Mouse (Mus musculus) forebrain, postnatal 0 days (tissue): ENCODE data around the gene Zmat5. TPM values are rescaled to one million over a fixed set of nuclear protein-coding genes. Genes with fewer than 3 reads are reported as not detected.
A peak's percentile ranks its signal among the peaks of the same experiment; 100 is the strongest.

ENCODE experiments used
- ATAC-seq: fragments of 200-750 bp; cut with Nextera tagmentation; 2 replicates; pipeline ENCODE4 v1.8.0; 2017; ENCODE audit warnings: mild to moderate bottlenecking, moderate library complexity
- DNase-seq: peaks from one replicate; pipeline ENCODE4 v3.0.0-alpha.2; 2015
- H3K27ac ChIP-seq: fragments of 300-500 bp; sonication (generic); 2 replicates; pipeline ENCODE4 v1.5.1; 2014; ENCODE audit warnings: low read depth, mild to moderate bottlenecking, antibody characterized with exemption, low read length, moderate library complexity, mixed read lengths
- H3K27me3 ChIP-seq: fragments of 300-500 bp; sonication (generic); 2 replicates; pipeline ENCODE4 v1.6.1; 2014; ENCODE audit warnings: mild to moderate bottlenecking, low read length, mixed read lengths; ENCODE audit not compliant: insufficient read depth
- H3K36me3 ChIP-seq: fragments of 300-500 bp; sonication (generic); 2 replicates; pipeline ENCODE4 v1.6.1; 2014; ENCODE audit warnings: mild to moderate bottlenecking, moderate library complexity; ENCODE audit not compliant: insufficient read depth
- H3K4me1 ChIP-seq: fragments of 300-500 bp; sonication (generic); 2 replicates; pipeline ENCODE4 v1.6.1; 2014; ENCODE audit warnings: antibody characterized with exemption; ENCODE audit not compliant: insufficient read depth
- H3K4me2 ChIP-seq: fragments of 300-500 bp; sonication (generic); 2 replicates; pipeline ENCODE4 v1.6.1; 2014; ENCODE audit warnings: low read depth, mild to moderate bottlenecking, moderate library complexity
- H3K4me3 ChIP-seq: fragments of 300-500 bp; sonication (generic); 2 replicates; pipeline ENCODE4 v1.5.1; 2014; ENCODE audit warnings: low read depth, low read length, mixed read lengths
- H3K9ac ChIP-seq: fragments of 300-500 bp; sonication (generic); 2 replicates; pipeline ENCODE4 v1.6.1; 2014; ENCODE audit warnings: mild to moderate bottlenecking
- H3K9me3 ChIP-seq: fragments of 300-500 bp; sonication (generic); 2 replicates; pipeline ENCODE4 v1.6.1; 2016; ENCODE audit warnings: low read length
- CTCF ChIP-seq: sonication (generic); IDR thresholded peaks from 2 replicates; pipeline ENCODE4 v1.5.1; 2016; ENCODE audit warnings: antibody characterized with exemption, control low read depth, low read depth
- WGBS: fragments of 180-500 bp; shearing (Covaris S2); extraction: QIAGEN DNeasy Blood & Tissue Kit; methylation state at CpG from one replicate; pipeline ENCODE4 v1.1.7; 2014; 5-methylcytosine and 5-hydroxymethylcytosine counted together
- polyA plus RNA-seq: library from polyadenylated mRNA; unstranded; fragments of >200 nt; fragmentation: Nextera tagmentation; extraction: Ambion mirVana; gene quantifications from 2 replicates; pipeline ENCODE4 v1.2.1, GENCODE M21; 2015
- total RNA-seq: library from RNA; depleted of rRNA; stranded (reverse); fragments of >200 nt; gene quantifications from 2 replicates; pipeline ENCODE4 v1.2.3, GENCODE M21; 2014

Zmat5 gene
- total and polyA plus RNA-seq, 2 experiments from 2014 or later, result 20.6 to 62.6 TPM

- H3K9ac ChIP-seq, result no peak overlapping the region
- no peaks in the 10 kb centered on the region for H3K36me3 ChIP-seq
- no peaks in the 10 kb centered on the region for H3K27me3 ChIP-seq
- no peak overlapping the region for H3K4me3 ChIP-seq
- DNase-seq, result no peak
- no peak overlapping the region for H3K27ac ChIP-seq
- no peak for TF ChIP-seq CTCF
- H3K4me2 ChIP-seq, result no peak overlapping the region
- H3K9me3 ChIP-seq, result no peaks in the 10 kb centered on the region
- ATAC-seq, result no peak
- no peaks in the 10 kb centered on the region for H3K4me1 ChIP-seq
- 85% methylated on average over 9 of the region's 9 CpGs for WGBS
These were observed 52.0 kb downstream of the Zmat5 start for GRCm38 (mm10) chr11:4756460-4756859.

DNA sequence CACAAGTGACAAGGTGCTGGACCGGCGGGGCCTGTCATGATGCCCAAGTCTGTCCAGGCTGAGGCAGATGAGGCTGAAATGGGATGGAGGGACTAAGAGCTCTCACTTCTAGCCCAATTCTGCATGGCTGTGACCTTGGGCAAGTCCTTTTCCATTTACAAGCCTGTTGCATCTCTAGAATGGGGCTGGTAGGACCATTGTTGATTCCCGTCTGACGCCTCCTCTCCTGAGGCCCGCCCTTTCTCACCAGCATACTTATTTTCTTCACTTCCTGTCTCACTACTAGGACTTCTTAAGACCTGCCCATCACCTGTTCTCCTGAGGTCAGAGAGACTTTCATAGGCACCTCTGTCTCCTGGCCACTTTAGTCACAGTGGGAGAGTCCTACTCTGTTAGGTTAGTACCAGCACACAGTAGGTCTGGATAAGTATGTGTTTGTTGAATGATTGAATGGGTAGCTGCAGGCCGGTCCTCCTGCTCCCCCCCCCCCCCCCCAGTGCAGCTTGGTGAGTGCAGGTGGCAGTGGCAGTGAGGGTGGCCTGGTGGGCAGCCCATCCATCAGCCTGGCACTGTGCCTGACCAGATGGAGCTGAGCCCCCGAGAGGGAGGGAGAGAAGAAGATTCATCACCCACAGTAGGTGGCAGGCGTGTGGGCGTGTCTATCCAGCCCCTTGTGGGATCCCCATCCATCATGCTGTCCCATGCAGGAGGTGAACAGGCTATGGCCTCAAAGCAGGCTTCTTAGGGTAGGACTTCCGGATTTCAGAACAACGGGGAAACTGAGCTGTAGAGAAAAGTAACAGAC lies 52.7 kb downstream of the Zmat5 start:
- Histone ChIP-seq H3K4me2 (no peak overlapping the region), H3K27me3 (no peaks in the 10 kb centered on the region), H3K4me3 (no peak overlapping the region), H3K9ac (no peak overlapping the region), H3K36me3 (no peaks in the 10 kb centered on the region), H3K9me3 (no peaks in the 10 kb centered on the region), H3K4me1 (no peaks in the 10 kb centered on the region), H3K27ac (no peak overlapping the region)
- ATAC-seq (no peak), DNase-seq (no peak)
- TF ChIP-seq CTCF, result no peak
- whole genome bisulfite sequencing, result 69% methylated on average over 11 of the region's 11 CpGs

GRCm38 (mm10) chr11:4757789-4758158 lies 53.3 kb downstream of the Zmat5 start:
- no peak overlapping the region for H3K4me2 ChIP-seq
- H3K36me3 ChIP-seq, result no peaks in the 10 kb centered on the region
- DNase-seq (no peak), ATAC-seq (no peak)
- no peaks in the 10 kb centered on the region for H3K9me3 ChIP-seq
- no peak overlapping the region for H3K27ac ChIP-seq
- H3K4me3 ChIP-seq, result no peak overlapping the region
- no peak for TF ChIP-seq CTCF
- 58% methylated on average over 4 of the region's 4 CpGs for WGBS
- no peaks in the 10 kb centered on the region for H3K4me1 ChIP-seq
- no peaks in the 10 kb centered on the region for H3K27me3 ChIP-seq
- no peak overlapping the region for H3K9ac ChIP-seq

DNA sequence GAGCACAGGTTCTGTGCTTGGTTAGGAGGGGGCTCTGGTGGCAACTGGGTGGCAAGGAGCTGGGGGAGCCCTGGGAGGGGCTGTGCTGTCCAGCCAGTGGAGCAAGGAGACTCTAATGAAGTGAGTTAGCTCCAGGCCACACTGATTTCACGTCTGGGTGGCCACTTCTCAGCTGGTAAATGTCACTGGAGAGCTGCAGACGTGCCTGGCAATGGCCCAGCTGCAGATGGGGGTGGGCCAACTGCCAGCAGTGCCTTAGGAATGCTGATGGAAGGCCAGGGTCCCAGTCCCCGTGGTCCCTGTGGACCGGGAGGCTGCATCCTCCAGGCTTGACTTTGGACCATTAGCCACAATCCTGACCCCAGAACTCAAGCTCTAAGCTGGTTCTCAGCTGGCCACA lies 56.0 kb downstream of the Zmat5 start:
- no peak for TF ChIP-seq CTCF
- no peak for ATAC-seq
- Histone ChIP-seq H3K9me3 (no peaks in the 10 kb centered on the region), H3K36me3 (0 out of 2 replicates have a peak, but pooled peaks cover 2% of the 10 kb centered on the region), H3K4me1 (no peaks in the 10 kb centered on the region), H3K9ac (no peak overlapping the region), H3K27me3 (no peaks in the 10 kb centered on the region), H3K4me3 (no peak overlapping the region), H3K4me2 (no peak overlapping the region), H3K27ac (no peak overlapping the region)
- no peak for DNase-seq
- WGBS, result 20% methylated on average over 4 of the region's 4 CpGs

GRCm38 (mm10) chr11:4761991-4762390 lies 57.5 kb downstream of the Zmat5 start:
- no peak for DNase-seq

DNA sequence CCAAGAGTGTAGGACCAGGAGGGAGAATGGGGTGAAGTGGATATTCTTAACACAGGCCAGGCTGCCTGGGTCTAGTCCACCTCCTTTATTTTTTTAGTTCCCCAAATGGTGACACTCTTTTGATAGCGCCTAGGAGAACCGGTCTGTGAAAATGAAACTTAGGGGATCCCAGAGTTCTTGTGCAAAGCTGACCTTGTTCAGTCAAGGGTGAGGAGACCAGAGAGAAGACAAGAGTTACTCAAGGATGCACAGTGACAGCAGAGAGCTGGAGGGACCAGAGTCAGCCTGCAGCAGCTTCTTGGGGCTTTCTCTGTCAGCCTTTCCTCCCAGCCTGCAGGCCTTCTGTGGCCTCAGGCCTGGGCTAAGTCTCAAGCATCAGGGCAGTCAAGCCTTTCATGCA lies 58.0 kb downstream of the Zmat5 start:
- Histone ChIP-seq H3K9me3 (no peaks in the 10 kb centered on the region), H3K4me1 (no peaks in the 10 kb centered on the region), H3K4me3 (no peak overlapping the region), H3K4me2 (no peak overlapping the region), H3K9ac (peak overlapping the region; percentile 6; the same call in 1 of the 2 replicates), H3K27me3 (no peaks in the 10 kb centered on the region), H3K27ac (no peak overlapping the region), H3K36me3 (0 out of 2 replicates have a peak, but pooled peaks cover 9% of the 10 kb centered on the region)
- WGBS, result 29% methylated on average over 2 of the region's 2 CpGs
- ATAC-seq (no peak), DNase-seq (no peak)
- TF ChIP-seq CTCF, result no peak

More at GRCm38 (mm10) chr11:4761991-4762390, 57.5 kb downstream of the Zmat5 start:
- Histone ChIP-seq H3K9ac (peak overlapping the region; percentile 6), H3K4me2 (no peak overlapping the region), H3K27me3 (no peaks in the 10 kb centered on the region), H3K36me3 (0 out of 2 replicates have a peak, but pooled peaks cover 6% of the 10 kb centered on the region), H3K4me1 (no peaks in the 10 kb centered on the region), H3K27ac (no peak overlapping the region), H3K4me3 (no peak overlapping the region), H3K9me3 (no peaks in the 10 kb centered on the region)
- WGBS, result 18% methylated on average over 6 of the region's 6 CpGs
- TF ChIP-seq CTCF, result no peak
- peak; percentile 46; the same call in 1 of the 2 replicates for ATAC-seq

DNA sequence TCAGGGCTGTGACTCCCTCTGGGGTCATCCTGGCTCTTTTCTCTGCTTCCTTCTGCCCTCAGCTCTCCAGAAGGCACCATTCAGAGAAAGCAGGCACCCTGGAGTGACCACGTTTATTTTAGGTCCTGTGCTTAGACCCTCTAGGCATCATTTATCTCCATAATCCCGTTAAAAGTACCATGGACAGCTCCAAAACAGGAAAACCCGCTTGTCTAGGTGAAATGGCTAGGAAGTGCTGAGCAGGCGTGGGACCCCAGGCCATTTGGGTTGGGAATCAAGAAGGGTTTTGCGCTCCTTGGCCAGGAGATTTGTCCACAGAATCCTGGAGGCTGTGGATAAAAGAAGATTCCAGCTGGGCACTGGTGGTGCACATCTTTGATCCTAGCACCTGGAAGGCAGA lies 59.2 kb downstream of the Zmat5 start:
- H3K36me3 ChIP-seq, result 0 out of 2 replicates have a peak, but pooled peaks cover 14% of the 10 kb centered on the region
- DNase-seq (no peak), ATAC-seq (no peak)
- TF ChIP-seq CTCF, result no peak
- H3K4me1 ChIP-seq, result no peaks in the 10 kb centered on the region
- no peak overlapping the region for H3K27ac ChIP-seq
- WGBS, result 32% methylated on average over 5 of the region's 5 CpGs
- no peaks in the 10 kb centered on the region for H3K9me3 ChIP-seq
- no peak overlapping the region for H3K9ac ChIP-seq
- H3K4me3 ChIP-seq, result no peak overlapping the region
- H3K27me3 ChIP-seq, result no peaks in the 10 kb centered on the region
- H3K4me2 ChIP-seq, result no peak overlapping the region
